In genomic region chr5:111740384-111741275, GRCm38 (mm10) we compare ENCODE assay signal across 19 mouse cellular contexts. TPM values are rescaled to one million over a fixed set of nuclear protein-coding genes. Genes with fewer than 3 reads are reported as not detected.
DNase-seq lines count a peak whose midpoint lies in the region; ATAC-seq lines count a peak whose summit lies in the region.
"Had no signal": no experiment of that assay in that cellular context is flagged by ENCODE, and none has a peak within 500 bp of the region (broad histone marks: within the 10 kb centered on the region; RNA-seq: fewer than 3 reads in every experiment).

No protein-coding gene starts in this region.

- H3K36me3 ChIP-seq in hindbrain, embryonic 13.5 days: no peaks in the 10 kb centered on the region
- 0 out of 2 replicates have a peak, but pooled peaks cover 2% of the 10 kb centered on the region for H3K36me3 ChIP-seq in midbrain, embryonic 14.5 days (ENCODE audit: control insufficient read depth, insufficient read depth, low read length)
- H3K36me3 ChIP-seq: lung, embryonic 15.5 days had no signal

- whole genome bisulfite sequencing in hindbrain, embryonic 13.5 days: 19% methylated on average over 16 of the region's 16 CpGs
- WGBS in midbrain, embryonic 14.5 days: 11% methylated on average over 16 of the region's 16 CpGs

- peak; percentile 70 for ATAC-seq in hindbrain, embryonic 13.5 days (ENCODE audit: low FRiP score)
- ATAC-seq in midbrain, embryonic 14.5 days (ENCODE audit: low FRiP score, low TSS enrichment): peak; percentile 51; the same call in 1 of the 2 replicates
- ATAC-seq in frontal cortex, adult (ENCODE audit: low TSS enrichment): no peak
- ATAC-seq: intestine, postnatal 0 days had no signal

- no peak overlapping the region for H3K4me3 ChIP-seq in hindbrain, embryonic 13.5 days
- no peak overlapping the region for H3K4me3 ChIP-seq in midbrain, embryonic 14.5 days (replicated peaks; ENCODE audit: low read depth, low read length)
- H3K4me3 ChIP-seq: heart, adult 2 months; lung, embryonic 15.5 days; megakaryocyte, embryonic 14.5 days had no signal

- no peak overlapping the region for H3K4me2 ChIP-seq in hindbrain, embryonic 13.5 days
- H3K4me2 ChIP-seq in midbrain, embryonic 14.5 days (ENCODE audit: low read length): peak overlapping the region; percentile 40
- H3K4me2 ChIP-seq: liver, embryonic 11.5 days; lung, embryonic 15.5 days had no signal

- H3K9ac ChIP-seq in hindbrain, embryonic 13.5 days: peak overlapping the region; percentile 46; the same call in 1 of the 2 replicates
- no peak overlapping the region; the same call in 1 of the 2 replicates for H3K9ac ChIP-seq in midbrain, embryonic 14.5 days (replicated peaks; ENCODE audit: low read length)
- H3K9ac ChIP-seq: lung, embryonic 15.5 days had no signal

- H3K4me1 ChIP-seq in hindbrain, embryonic 13.5 days (replicated peaks): peaks cover 38% of the 10 kb centered on the region
- H3K4me1 ChIP-seq in midbrain, embryonic 14.5 days (ENCODE audit: control insufficient read depth, insufficient read depth, low read length): peaks cover 31% of the 10 kb centered on the region
- H3K4me1 ChIP-seq: megakaryocyte, embryonic 14.5 days had no signal

- peak; percentile 82 for DNase-seq in retina, postnatal 1 day
- no peak for DNase-seq in retina, embryonic 14.5 days (ENCODE audit: low spot score)
- DNase-seq in midbrain, embryonic 14.5 days: peak; percentile 49
- DNase-seq in yolk sac, embryonic 10.5 days (ENCODE audit: low spot score): no peak
- DNase-seq in right cerebral cortex, postnatal 25 days: no peak
- DNase-seq: cerebellum, postnatal 14 days; gastrocnemius, postnatal 10 days; heart, adult 2 months; kidney, postnatal 25 days; left cerebral cortex, postnatal 4 days; thymus, postnatal 14 days had no signal

- H3K9me3 ChIP-seq in hindbrain, embryonic 13.5 days: no peaks in the 10 kb centered on the region
- no peaks in the 10 kb centered on the region for H3K9me3 ChIP-seq in midbrain, embryonic 14.5 days (ENCODE audit: control insufficient read depth, low read length)
- H3K9me3 ChIP-seq: lung, embryonic 15.5 days; megakaryocyte, embryonic 14.5 days had no signal

- 0 out of 2 replicates have a peak, but pooled peaks cover 4% of the 10 kb centered on the region for H3K27me3 ChIP-seq in hindbrain, embryonic 13.5 days
- H3K27me3 ChIP-seq in midbrain, embryonic 14.5 days (ENCODE audit: control insufficient read depth, insufficient read depth, low read length): peaks cover 3% of the 10 kb centered on the region; the same call in 1 of the 2 replicates

- peak overlapping the region; percentile 88 for H3K27ac ChIP-seq in hindbrain, embryonic 13.5 days
- H3K27ac ChIP-seq in midbrain, embryonic 14.5 days (replicated peaks; ENCODE audit: low read depth, low read length): peak overlapping the region; percentile 87
- H3K27ac ChIP-seq: heart, adult 2 months; lung, embryonic 15.5 days had no signal

RNA-seq across cellular contexts. Expression of gene Gm26897, which starts 6.9 kb away (rescaled TPM):
- polyA plus RNA-seq in hindbrain, embryonic 13.5 days (2015; fragmentation: Nextera tagmentation; extraction: Ambion mirVana): not detected in 2 replicates
- not detected in 2 replicates for polyA plus RNA-seq in midbrain, embryonic 14.5 days (2014; fragmentation: Nextera tagmentation; extraction: Ambion mirVana)
- polyA plus RNA-seq: heart, adult 2 months; intestine, postnatal 0 days; liver, embryonic 11.5 days; lung, embryonic 15.5 days; spleen, adult 2 months; stomach, embryonic 16.5 days had no signal

Comparison
In these comparisons a context has a peak if more than half of its experiments do, and no peak if none do; other contexts are left out.
1. DNase-seq: peak in retina, postnatal 1 day (single experiment) and midbrain, embryonic 14.5 days (single experiment); none in retina, embryonic 14.5 days (single experiment), yolk sac, embryonic 10.5 days (single experiment) and right cerebral cortex, postnatal 25 days (single experiment).